Mouse (Mus musculus): Measurements from ENCODE around the gene BC030499. TPM values are rescaled to one million over a fixed set of nuclear protein-coding genes. Genes with fewer than 3 reads are reported as not detected.

Gene BC030499
- 2.6 and 2.9 TPM in 2 replicates for polyA plus RNA-seq (2012; rRNA removed)

- H3K27ac ChIP-seq (ENCODE audit: insufficient read depth, low read length) = no peak within 1 kb of the TSS
- WGBS = 87% methylated on average over 4 of the region's 4 CpGs
- TF ChIP-seq CTCF (IDR thresholded peaks at IDR 0.05; ENCODE audit: borderline replicate concordance, insufficient read depth, low read depth, low read length) (no peak), POLR2A (IDR thresholded peaks at IDR 0.05; ENCODE audit: borderline replicate concordance, insufficient read depth, low read length) (no peak)
Observed at GRCm38 (mm10) chr11:78290654-78291053, at the start of gene BC030499. TSS of gene BC030499 (plus strand) at chr11:78290841.

GRCm38 (mm10) chr11:78245261-78245626, 45.4 kb upstream of the BC030499 start:
- under 1% methylated on average over 19 of the region's 19 CpGs for WGBS
- TF ChIP-seq POLR2A (IDR thresholded peaks at IDR 0.05; ENCODE audit: borderline replicate concordance, insufficient read depth, low read length) = no peak
- Histone ChIP-seq H3K4me3 (replicated peaks; ENCODE audit: insufficient read depth, low read depth, low read length) (peak overlapping the region; percentile 98), H3K27me3 (ENCODE audit: control insufficient read depth, insufficient read depth, low read length) (no peaks in the 10 kb centered on the region), H3K27ac (ENCODE audit: insufficient read depth, low read length) (peak overlapping the region; percentile 76), H3K4me1 (ENCODE audit: control insufficient read depth, insufficient read depth, low read length) (peaks cover 17% of the 10 kb centered on the region)
- DNase-seq = no peak

More at GRCm38 (mm10) chr11:78290654-78291053, at the start of gene BC030499:
- Histone ChIP-seq H3K27me3 (ENCODE audit: control insufficient read depth, insufficient read depth, low read length) (no peaks in the 10 kb centered on the region), H3K4me1 (ENCODE audit: control insufficient read depth, insufficient read depth, low read length) (no peaks in the 10 kb centered on the region), H3K4me3 (replicated peaks; ENCODE audit: insufficient read depth, low read depth, low read length) (no peak within 1 kb of the TSS)
- no peak for DNase-seq

GRCm38 (mm10) chr11:78245627-78246317, 44.9 kb upstream of the BC030499 start, which contains the start of the genes Sdf2 and Supt6:
TSS of gene Sdf2 (plus strand) at chr11:78245746.
TSS of gene Supt6 (minus strand) at chr11:78245987.
- peak; percentile 89 for TF ChIP-seq POLR2A (IDR thresholded peaks at IDR 0.05; ENCODE audit: borderline replicate concordance, insufficient read depth, low read length)
- no peak for TF ChIP-seq CTCF (IDR thresholded peaks at IDR 0.05; ENCODE audit: borderline replicate concordance, insufficient read depth, low read depth, low read length)
- Histone ChIP-seq H3K27ac (ENCODE audit: insufficient read depth, low read length) (peak within 1 kb of the TSS; percentile 97), H3K27me3 (ENCODE audit: control insufficient read depth, insufficient read depth, low read length) (no peaks in the 10 kb centered on the region), H3K4me3 (replicated peaks; ENCODE audit: insufficient read depth, low read depth, low read length) (peak within 1 kb of the TSS; percentile 98), H3K4me1 (ENCODE audit: control insufficient read depth, insufficient read depth, low read length) (peaks cover 12% of the 10 kb centered on the region)
- WGBS = under 1% methylated on average over 50 of the region's 50 CpGs
- DNase-seq = peak; percentile 85 to 88

GRCm38 (mm10) chr11:78246318-78247011, 44.2 kb upstream of the BC030499 start:
- Histone ChIP-seq H3K27me3 (ENCODE audit: control insufficient read depth, insufficient read depth, low read length) (no peaks in the 10 kb centered on the region), H3K27ac (ENCODE audit: insufficient read depth, low read length) (no peak overlapping the region), H3K4me3 (replicated peaks; ENCODE audit: insufficient read depth, low read depth, low read length) (peak overlapping the region; percentile 98), H3K4me1 (ENCODE audit: control insufficient read depth, insufficient read depth, low read length) (peaks cover 11% of the 10 kb centered on the region)
- WGBS = 50% methylated on average over 7 of the region's 7 CpGs
- DNase-seq = no peak
- TF ChIP-seq CTCF (IDR thresholded peaks at IDR 0.05; ENCODE audit: borderline replicate concordance, insufficient read depth, low read depth, low read length) = no peak
- no peak for TF ChIP-seq POLR2A (IDR thresholded peaks at IDR 0.05; ENCODE audit: borderline replicate concordance, insufficient read depth, low read length)

GRCm38 (mm10) chr11:78247012-78247348, 43.7 kb upstream of the BC030499 start:
- 76% methylated on average over 3 of the region's 3 CpGs for WGBS
- H3K27ac ChIP-seq (ENCODE audit: insufficient read depth, low read length) = no peak overlapping the region
- H3K27me3 ChIP-seq (ENCODE audit: control insufficient read depth, insufficient read depth, low read length) = no peaks in the 10 kb centered on the region
- no peak for TF ChIP-seq POLR2A (IDR thresholded peaks at IDR 0.05; ENCODE audit: borderline replicate concordance, insufficient read depth, low read length)
- TF ChIP-seq CTCF (IDR thresholded peaks at IDR 0.05; ENCODE audit: borderline replicate concordance, insufficient read depth, low read depth, low read length) = no peak
- H3K4me1 ChIP-seq (ENCODE audit: control insufficient read depth, insufficient read depth, low read length) = peaks cover 10% of the 10 kb centered on the region
- DNase-seq = no peak
- no peak overlapping the region for H3K4me3 ChIP-seq (replicated peaks; ENCODE audit: insufficient read depth, low read depth, low read length)

- no peaks in the 10 kb centered on the region for H3K27me3 ChIP-seq (ENCODE audit: control insufficient read depth, insufficient read depth, low read length)
- H3K4me1 ChIP-seq (ENCODE audit: control insufficient read depth, insufficient read depth, low read length) = peaks cover 7% of the 10 kb centered on the region
- H3K4me3 ChIP-seq (replicated peaks; ENCODE audit: insufficient read depth, low read depth, low read length) = no peak overlapping the region
- 65% methylated on average over 4 of the region's 4 CpGs for WGBS
- no peak overlapping the region for H3K27ac ChIP-seq (ENCODE audit: insufficient read depth, low read length)
- TF ChIP-seq CTCF (IDR thresholded peaks at IDR 0.05; ENCODE audit: borderline replicate concordance, insufficient read depth, low read depth, low read length) = no peak
- TF ChIP-seq POLR2A (IDR thresholded peaks at IDR 0.05; ENCODE audit: borderline replicate concordance, insufficient read depth, low read length) = no peak
- no peak for DNase-seq
Observed at GRCm38 (mm10) chr11:78247727-78248140, 42.9 kb upstream of the BC030499 start.

- H3K27ac ChIP-seq (ENCODE audit: insufficient read depth, low read length) = no peak overlapping the region
- no peak for DNase-seq
- H3K4me3 ChIP-seq (replicated peaks; ENCODE audit: insufficient read depth, low read depth, low read length) = no peak overlapping the region
- TF ChIP-seq CTCF (IDR thresholded peaks at IDR 0.05; ENCODE audit: borderline replicate concordance, insufficient read depth, low read depth, low read length) = no peak
- TF ChIP-seq POLR2A (IDR thresholded peaks at IDR 0.05; ENCODE audit: borderline replicate concordance, insufficient read depth, low read length) = no peak
- H3K27me3 ChIP-seq (ENCODE audit: control insufficient read depth, insufficient read depth, low read length) = no peaks in the 10 kb centered on the region
- no peaks in the 10 kb centered on the region for H3K4me1 ChIP-seq (ENCODE audit: control insufficient read depth, insufficient read depth, low read length)
- 92% methylated on average over 1 of the region's 1 CpGs for whole genome bisulfite sequencing
Observed at GRCm38 (mm10) chr11:78256618-78257017, 34.0 kb upstream of the BC030499 start.

Data from cerebellum, adult 2 months (tissue).